Mouse (Mus musculus) adrenal gland, adult 2 months (tissue): ENCODE measurements around the gene Map3k19. TPM values are rescaled to one million over a fixed set of nuclear protein-coding genes. Genes with fewer than 3 reads are reported as not detected.

Source experiments
- DNase-seq: peaks from one replicate; pipeline ENCODE4 v3.0.0; 2021
- polyA plus RNA-seq: library from polyadenylated mRNA; depleted of rRNA; stranded (reverse); fragments of >200 nt; gene quantifications from 2 replicates; pipeline ENCODE4 v1.2.3, GENCODE M21; 2012; rRNA removed
- total RNA-seq, 2 experiments: library from RNA; stranded (reverse); gene quantifications; 2 replicates each; pipeline ENCODE4 v1.2.3; 2021

The Map3k19 gene
- total and polyA plus RNA-seq, 3 experiments: 0.08 to 0.17 (median 0.12) TPM

GRCm38 (mm10) chr1:127796752-127797151 is 58.1 kb downstream of the Map3k19 start:
- DNase-seq: no peak

GRCm38 (mm10) chr1:127796341-127796740 is 58.5 kb downstream of the Map3k19 start:
- DNase-seq: no peak

- DNase-seq: no peak
Observed at GRCm38 (mm10) chr1:127795087-127795769, 59.6 kb downstream of the Map3k19 start.

GRCm38 (mm10) chr1:127793459-127793858 is 61.4 kb downstream of the Map3k19 start:
- no peak for DNase-seq

- DNase-seq: no peak
Observed at GRCm38 (mm10) chr1:127788943-127789342, 65.9 kb downstream of the Map3k19 start.

- no peak for DNase-seq
Observed at GRCm38 (mm10) chr1:127785882-127786281, 68.9 kb downstream of the Map3k19 start.

GRCm38 (mm10) chr1:127783862-127784261 is 71.0 kb downstream of the Map3k19 start:
- DNase-seq: no peak

GRCm38 (mm10) chr1:127780849-127781248 is 74.0 kb downstream of the Map3k19 start:
- no peak for DNase-seq

GRCm38 (mm10) chr1:127780142-127780541 is 74.7 kb downstream of the Map3k19 start:
- no peak for DNase-seq

GRCm38 (mm10) chr1:127778611-127779010 is 76.2 kb downstream of the Map3k19 start:
- DNase-seq: no peak

GRCm38 (mm10) chr1:127776246-127776645 is 78.6 kb downstream of the Map3k19 start:
- DNase-seq: no peak

GRCm38 (mm10) chr1:127775206-127775720 is 79.6 kb downstream of the Map3k19 start:
- no peak for DNase-seq

- no peak for DNase-seq
Observed at GRCm38 (mm10) chr1:127774501-127774880, 80.3 kb downstream of the Map3k19 start.

GRCm38 (mm10) chr1:127773803-127774500 is 80.9 kb downstream of the Map3k19 start, which contains the start of gene Ccnt2:
Ccnt2 (plus strand) TSS chr1:127774164.
- peak; percentile 100 for DNase-seq

- no peak for DNase-seq
Observed at GRCm38 (mm10) chr1:127773198-127773802, 81.5 kb downstream of the Map3k19 start.

GRCm38 (mm10) chr1:127766741-127767140 is 88.1 kb downstream of the Map3k19 start:
- DNase-seq: no peak

- no peak for DNase-seq
Observed at GRCm38 (mm10) chr1:127765468-127765867, 89.4 kb downstream of the Map3k19 start.

Other genes starting within 250 kb of the Map3k19 start
- under 1 TPM in 1 of 2 experiments, not detected in 1; 0.86 TPM for gene Tmem163, start 175.5 kb downstream of the Map3k19 start, total RNA-seq
- gene Tmem163, start 175.5 kb downstream of the Map3k19 start, polyA plus RNA-seq: 0.58 and 2.6 TPM in 2 replicates
- under 1 TPM in 1 of 2 experiments, not detected in 1; 0.17 TPM for gene Acmsd, start 125.6 kb downstream of the Map3k19 start, total RNA-seq
- gene Acmsd, start 125.6 kb downstream of the Map3k19 start, polyA plus RNA-seq: not detected in 2 replicates
- 10 to 100 TPM; 30.9 to 47.7 TPM for gene Ccnt2, start 80.9 kb downstream of the Map3k19 start, total RNA-seq
- gene Ccnt2, start 80.9 kb downstream of the Map3k19 start, polyA plus RNA-seq: 8.9 and 9.4 TPM in 2 replicates
- gene Rab3gap1, start 13.7 kb upstream of the Map3k19 start, total RNA-seq: 10 to 100 TPM; 44.6 to 48.8 TPM
- 27.2 and 31.7 TPM in 2 replicates for gene Rab3gap1, start 13.7 kb upstream of the Map3k19 start, polyA plus RNA-seq
- gene Zranb3, start 248.0 kb upstream of the Map3k19 start, total RNA-seq: 1 to 10 TPM; 3.1 to 4.0 TPM
- gene Zranb3, start 248.0 kb upstream of the Map3k19 start, polyA plus RNA-seq: 0.73 and 0.79 TPM in 2 replicates
- 10 to 100 TPM; 61.0 to 70.2 TPM for gene R3hdm1, start 248.3 kb upstream of the Map3k19 start, total RNA-seq
- gene R3hdm1, start 248.3 kb upstream of the Map3k19 start, polyA plus RNA-seq: 56.1 and 77.6 TPM in 2 replicates